Mouse (Mus musculus) urinary bladder, postnatal 36 days (tissue): ENCODE measurements around the gene Tsks.

Source experiments
- DNase-seq, 2 experiments: peaks; one replicate each; pipeline ENCODE4 v3.0.0; 2022; ENCODE audit warnings: low spot score in 2 of 2, mixed read lengths in 1 of 2

Tsks gene

DNA sequence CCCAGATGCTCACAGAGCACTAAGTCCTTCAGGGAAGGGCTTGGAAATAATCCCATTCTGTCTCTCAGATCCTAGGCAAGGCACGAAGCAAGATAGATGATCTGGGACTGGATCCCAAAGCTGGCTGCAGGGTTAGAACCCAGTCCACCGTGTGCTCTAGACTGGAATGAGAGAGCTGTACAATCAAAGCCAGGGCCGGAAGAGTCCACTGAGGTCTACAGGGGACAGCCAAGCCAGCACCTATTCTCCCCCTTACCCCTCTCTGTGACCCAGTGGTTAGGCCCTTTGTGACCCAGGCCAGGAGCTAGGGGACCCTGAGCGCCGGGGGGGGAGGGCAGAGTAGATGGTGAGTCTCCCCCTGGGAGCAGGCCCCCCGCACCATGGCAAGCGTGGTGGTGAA is at the start of gene Tsks:
TSS of gene Tsks (plus strand) at position 301 of the 400 bp plus-strand sequence.
- DNase-seq = no peak

DNA sequence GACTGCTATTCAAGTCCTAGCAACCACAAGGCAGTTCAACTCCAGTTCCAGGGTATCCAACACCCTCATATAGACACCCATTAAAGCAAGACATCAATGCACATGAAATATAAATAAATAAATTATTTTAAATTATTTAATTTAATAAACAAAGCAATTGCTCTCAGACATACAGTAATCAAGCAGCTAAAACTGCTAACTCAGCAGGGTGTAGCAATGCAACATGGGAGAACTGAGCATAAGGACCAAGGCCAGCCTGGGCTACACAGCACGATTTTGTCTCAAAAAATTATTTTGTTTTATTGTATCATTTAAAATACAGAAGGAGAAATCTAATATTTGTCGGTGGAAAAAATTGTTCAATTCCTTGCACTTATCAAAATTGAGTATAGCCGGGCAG is 48.8 kb upstream of the Tsks start:
- no peak for DNase-seq

- no peak for DNase-seq
Measured at GRCm38 (mm10) chr7:44895206-44895592, 47.8 kb upstream of the Tsks start.

DNA sequence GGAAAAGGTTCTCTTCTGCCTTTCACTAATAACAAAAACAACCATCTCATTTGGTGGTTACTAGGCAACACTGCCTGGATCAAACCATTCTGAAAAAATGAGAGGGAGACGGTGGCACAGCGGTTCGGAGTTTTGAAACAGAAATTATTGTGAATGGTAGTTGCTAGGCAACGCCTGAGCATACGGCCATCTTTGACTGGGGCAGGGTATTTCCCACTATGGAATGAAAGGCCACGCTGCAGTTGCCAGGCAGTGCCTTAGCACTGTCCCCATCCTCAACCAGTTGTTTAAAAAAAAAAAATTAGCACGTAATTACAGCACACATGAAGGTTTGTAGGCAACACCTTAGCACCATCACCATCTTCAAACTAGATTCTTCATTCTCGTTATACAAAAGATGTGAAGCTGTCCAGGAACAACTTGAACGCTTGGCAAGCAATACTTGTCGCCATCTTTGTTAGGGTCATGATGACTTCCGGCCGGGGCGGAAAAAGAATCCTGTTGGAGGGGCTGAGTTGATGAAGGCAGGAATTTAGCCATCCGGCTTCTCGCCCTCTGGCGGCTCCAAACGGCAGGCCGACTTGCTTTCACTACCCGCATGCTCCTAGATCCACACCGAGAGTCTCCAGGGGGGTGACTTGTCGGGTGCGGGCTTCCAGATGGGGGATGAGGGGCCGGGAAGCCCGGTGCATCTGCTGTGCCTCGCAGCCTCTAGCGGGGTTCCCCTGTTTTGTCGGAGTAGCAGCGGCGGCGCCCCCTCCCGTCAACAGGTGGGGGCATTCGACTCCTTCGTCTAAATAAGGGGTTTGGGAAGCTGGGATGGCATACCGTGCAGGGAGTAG is 47.2 kb upstream of the Tsks start, which contains the start of gene Fuz:
TSS of gene Fuz (plus strand) at position 487 of the 842 bp plus-strand sequence.
- DNase-seq = peak; percentile 87 to 89

DNA sequence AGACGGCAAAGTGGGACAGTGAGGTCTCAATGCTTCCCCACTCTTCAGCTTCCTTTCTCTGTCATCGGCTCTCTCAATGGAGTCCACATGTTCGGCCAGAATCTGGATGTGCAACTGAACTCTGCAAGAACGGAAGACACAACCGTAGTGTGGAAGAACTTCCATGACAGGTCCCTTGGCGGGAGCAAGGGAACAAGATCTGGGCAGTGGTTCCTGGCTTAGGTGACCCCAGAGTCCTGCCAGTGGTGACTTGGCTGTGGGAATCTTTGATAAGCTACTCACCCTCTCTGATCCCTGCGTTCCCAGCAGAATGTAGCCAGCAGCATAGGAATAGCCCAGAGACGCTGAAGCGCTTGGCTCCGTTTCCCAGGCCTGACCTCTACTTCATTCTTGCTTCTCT is 46.5 kb upstream of the Tsks start:
- no peak for DNase-seq

GRCm38 (mm10) chr7:44898607-44899006 is 44.4 kb upstream of the Tsks start:
- DNase-seq = peak in 1 of 2 experiments; percentile 30

DNA sequence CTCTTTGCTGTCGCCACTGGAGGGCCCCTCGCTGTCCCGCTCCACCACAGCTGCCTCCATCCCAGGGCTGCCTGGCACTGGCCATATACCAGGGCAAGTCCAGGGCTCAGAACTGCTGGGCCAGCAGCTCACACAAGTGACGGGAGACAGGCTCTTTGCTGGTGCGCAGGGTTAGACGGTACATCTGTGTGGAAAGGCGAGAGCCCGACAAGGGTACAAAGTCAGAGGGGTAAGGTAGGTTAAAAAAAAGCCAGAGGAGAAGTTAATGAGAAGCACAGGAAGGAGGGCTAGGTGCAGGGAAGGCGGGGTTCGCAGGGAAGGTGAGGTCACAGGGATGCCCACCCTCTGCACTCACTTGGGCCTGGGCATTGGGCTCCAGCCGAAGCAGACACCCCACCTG is 42.4 kb upstream of the Tsks start:
- no peak for DNase-seq

- DNase-seq = no peak
Measured at GRCm38 (mm10) chr7:44901230-44901722, 41.7 kb upstream of the Tsks start.

DNA sequence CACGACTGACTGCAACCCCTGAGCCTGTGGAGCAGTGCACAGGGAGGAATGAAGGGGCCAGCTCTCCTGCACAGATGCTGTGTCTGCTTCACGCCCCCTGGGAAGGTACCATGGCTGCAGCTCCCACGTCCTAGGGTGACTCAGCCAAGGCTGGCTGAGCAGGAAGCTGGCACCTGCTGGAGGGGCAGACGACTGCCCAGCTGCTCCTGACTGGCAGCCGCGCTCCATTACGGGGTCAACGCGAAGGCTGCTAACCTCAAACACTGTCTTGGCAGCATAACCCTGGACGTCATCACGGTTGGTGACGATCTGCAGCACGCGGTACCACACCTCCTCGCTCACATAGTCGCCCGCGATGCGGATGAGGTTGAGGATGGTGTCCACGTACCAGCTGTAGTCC is 37.6 kb upstream of the Tsks start:
- no peak for DNase-seq

GRCm38 (mm10) chr7:44908706-44909476 is 34.1 kb upstream of the Tsks start:
- no peak for DNase-seq

GRCm38 (mm10) chr7:44914396-44914795 is 28.6 kb upstream of the Tsks start:
- no peak for DNase-seq

DNA sequence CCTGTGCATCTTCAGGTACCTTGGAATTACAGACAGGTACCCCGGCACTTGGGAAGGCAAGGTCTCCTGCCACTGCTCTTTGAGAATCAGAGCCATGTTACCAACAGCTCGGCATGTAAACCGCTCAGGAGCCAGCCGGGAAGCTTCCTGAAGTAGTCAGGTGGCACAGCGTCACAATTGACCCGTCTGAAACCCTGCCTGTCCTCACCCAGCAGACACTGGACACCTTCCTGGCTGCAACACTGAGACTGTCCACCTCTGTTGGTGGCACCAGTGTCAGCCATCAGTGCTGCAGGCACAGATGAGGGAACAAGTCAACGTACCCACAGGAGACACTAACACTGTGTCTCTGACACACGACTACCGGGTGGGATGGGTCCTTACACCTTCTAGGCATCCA is 27.7 kb upstream of the Tsks start:
- no peak for DNase-seq

DNA sequence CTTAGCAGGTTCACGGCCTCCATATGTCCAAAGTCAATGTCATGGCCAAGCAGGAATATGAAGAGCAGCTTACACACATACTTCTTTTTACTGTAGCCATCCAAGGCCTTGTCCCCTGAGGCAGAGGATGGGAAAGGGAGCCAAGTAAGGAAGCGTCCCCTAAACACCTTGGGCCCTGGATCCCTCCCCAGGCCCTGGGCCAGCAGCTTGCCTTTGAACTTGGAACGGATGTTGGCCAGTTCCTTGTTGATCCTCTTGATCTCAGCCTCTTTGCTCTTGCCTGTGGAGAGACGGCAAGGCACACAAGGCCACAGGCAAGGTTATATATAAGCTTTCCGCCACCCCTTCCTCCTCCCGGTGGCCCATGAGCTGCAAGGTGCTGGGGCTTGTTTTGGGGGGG is 26.8 kb upstream of the Tsks start:
- DNase-seq = no peak

GRCm38 (mm10) chr7:44916881-44917280 is 26.1 kb upstream of the Tsks start:
- no peak for DNase-seq

DNA sequence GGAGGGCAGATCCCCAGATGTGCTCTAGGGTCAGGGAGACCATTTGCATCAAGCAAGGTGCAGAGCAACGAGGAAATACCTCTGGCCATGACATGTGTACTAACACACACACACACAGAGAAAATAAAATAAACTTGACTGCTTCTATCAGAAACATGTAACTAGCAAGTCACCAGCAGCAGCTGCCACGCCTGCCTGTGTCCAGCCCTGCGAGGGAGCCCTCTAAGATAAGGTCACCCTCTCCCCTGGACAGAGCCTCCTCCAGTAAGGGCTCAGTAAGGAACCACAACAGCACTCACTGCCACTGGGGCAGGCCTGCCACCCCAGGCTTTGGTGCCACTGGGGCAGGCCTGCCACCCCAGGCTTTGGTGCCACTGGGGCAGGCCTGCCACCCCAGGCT is 24.8 kb upstream of the Tsks start:
- DNase-seq = no peak

DNA sequence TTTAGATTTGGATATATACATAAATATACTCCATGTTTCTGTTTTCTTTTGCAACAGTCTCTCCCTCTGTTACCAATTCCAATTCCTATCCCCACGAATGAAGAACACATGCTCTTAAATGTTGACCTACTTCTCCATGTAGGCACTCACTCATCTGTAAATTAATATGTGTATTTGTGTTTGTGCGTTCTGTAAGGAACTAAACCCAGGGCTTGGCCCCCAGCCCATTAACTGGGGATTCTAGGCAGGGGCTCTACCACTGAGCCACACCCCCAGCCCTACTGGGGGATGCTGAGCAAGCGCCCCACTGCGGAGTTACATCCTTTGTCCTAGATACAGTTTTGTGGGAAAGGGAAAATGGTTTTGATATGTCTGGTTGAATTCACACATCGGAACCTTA is 23.9 kb upstream of the Tsks start:
- DNase-seq = no peak

DNA sequence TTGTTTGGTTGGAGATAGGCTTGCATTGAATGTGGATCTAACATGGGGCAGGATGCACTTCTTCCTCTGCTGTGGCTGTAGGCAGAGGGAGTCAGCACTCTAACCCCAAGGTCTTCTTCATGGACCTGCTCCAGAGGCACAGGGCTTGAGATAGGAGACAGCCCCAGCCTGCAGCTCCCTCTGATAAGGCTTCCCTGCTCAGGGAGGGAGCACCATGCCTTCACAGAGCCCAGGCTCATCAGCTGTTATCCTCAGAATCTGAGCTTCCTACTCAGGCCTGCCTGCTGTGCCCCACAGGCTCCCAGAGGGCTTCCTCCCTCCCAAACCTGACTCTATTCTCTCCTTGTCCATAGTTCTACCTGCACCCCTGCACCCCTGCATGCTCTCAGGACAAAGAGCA is 20.5 kb upstream of the Tsks start:
- DNase-seq = no peak

DNA sequence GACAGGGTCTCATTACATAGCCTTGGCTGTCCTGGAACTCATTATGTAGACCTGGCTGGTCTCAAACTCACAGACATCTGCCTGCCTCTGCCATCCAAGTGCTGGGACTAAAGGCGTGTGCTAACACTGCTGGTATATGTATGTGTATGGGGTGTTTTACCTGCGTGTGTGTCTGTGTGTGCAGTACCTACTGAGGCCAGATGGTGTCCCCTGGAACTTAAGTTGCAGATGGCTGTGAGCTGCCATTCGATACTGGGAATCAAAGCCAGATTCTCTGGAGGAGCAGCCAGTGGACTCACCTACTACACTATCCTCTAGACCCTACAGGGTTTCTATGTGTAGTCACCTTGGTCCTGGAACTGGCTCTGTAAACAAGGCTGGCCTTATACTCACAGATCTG is 17.5 kb upstream of the Tsks start:
- DNase-seq = no peak

DNA sequence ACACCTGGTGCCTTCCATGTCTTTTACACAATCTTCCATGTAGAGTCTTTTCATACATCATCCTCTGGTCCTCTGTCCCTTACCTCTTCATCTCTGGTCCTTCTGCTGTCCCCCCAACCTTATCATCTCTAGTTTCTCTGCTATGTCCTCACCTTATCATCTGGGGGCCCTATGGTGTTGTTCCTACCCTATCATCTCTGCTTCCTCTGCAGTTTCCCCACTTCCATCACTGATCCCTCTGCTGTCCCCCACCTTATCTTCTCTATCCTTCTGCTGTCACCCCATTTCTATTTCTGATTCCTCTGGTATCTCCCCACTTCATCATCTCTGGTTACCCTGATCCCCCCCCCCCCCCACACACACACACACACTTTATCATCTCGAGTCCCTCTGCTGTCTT is 14.4 kb upstream of the Tsks start:
- DNase-seq = no peak

DNA sequence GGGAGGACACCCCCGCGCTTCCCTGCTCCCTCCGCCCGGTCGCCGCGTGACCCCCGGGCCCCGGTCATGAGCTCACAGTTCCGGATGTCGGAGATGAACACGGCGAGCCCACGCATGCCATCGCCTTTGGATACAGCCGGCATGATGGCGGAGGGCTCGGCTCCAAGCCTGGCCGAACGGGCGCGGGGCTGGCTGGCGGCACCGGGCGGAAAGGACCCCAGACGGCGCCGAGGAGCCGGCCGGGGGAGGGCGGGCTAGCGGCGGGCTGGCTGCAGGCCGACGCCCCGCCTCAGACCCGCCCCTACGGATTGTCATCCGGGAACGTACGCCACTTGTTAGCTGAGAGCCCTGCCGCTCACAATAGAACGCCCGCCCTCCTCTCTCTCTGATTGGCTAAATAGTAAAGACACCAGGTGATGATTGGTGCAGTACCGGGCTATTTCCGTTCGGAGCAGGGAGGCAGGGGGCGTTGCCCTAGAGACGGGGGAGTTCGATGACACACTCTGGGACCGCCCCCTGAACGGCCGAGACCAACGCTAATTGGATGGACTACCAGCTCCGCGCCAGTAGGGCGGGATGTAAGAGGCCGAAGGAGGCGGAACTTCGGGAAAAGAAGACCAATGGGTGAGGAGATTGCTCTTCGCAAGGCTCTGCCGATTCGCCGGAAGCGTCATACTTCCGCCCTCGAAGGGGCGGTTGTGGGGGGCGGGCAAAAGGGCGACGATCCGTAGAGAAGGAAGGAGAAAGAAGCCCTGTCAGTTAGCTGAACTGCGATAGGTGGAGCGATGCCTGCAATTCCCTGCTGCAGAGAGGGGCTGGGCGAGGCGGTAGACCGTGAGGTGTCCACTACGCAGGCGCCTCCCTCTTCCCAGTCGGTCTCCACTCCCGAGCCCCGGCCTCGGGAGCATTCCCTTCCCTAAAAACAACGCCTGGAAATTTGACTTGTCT is 13.5 kb upstream of the Tsks start, which contains the start of gene Ap2a1:
TSS of gene Ap2a1 (minus strand) at position 293 of the 948 bp plus-strand sequence.
- DNase-seq = peak; percentile 98 to 100

GRCm38 (mm10) chr7:44938680-44939079 is 4.3 kb upstream of the Tsks start:
- no peak for DNase-seq

- DNase-seq = no peak
Measured at GRCm38 (mm10) chr7:44949922-44950321, 6.9 kb downstream of the Tsks start.
